Mouse (Mus musculus) E14TG2a.4 (cell line): Measurements from ENCODE around the gene Fam189a2.

Experiments
- CTCF ChIP-seq: conservative IDR thresholded peaks from 2 replicates; pipeline ENCODE4 v1.5.1; 2014; ENCODE audit warnings: low read length
- POU5F1 ChIP-seq: IDR thresholded peaks from 2 replicates; pipeline ENCODE4 v1.6.1; 2014; ENCODE audit warnings: low read length, borderline replicate concordance

GRCm38 (mm10) chr19:24024667-24025066 lies 6.2 kb downstream of the Fam189a2 start:
- TF ChIP-seq CTCF: no peak
- no peak for TF ChIP-seq POU5F1
